Mouse (Mus musculus) left cerebral cortex, adult 18-20 months (tissue): ENCODE data around the gene Usf2. TPM values are rescaled to one million over a fixed set of nuclear protein-coding genes. Genes with fewer than 3 reads are reported as not detected.
"Not testable (repeated sequence)": the region's sequence is repeated elsewhere in the genome, so short reads cannot be mapped to it uniquely, and the experiment has no call there.

Experiments used
- DNase-seq, 2 experiments: peaks; one replicate each; pipeline ENCODE4 v3.0.0; 2021 to 2022; ENCODE audit warnings: low spot score in 2 of 2, mixed read lengths in 1 of 2
- total RNA-seq, 2 experiments: library from RNA; stranded (reverse); gene quantifications; 2 replicates each; pipeline ENCODE4 v1.2.3; 2021

Usf2 gene
- total RNA-seq, 2 experiments from 2014 or later = 123 to 124 TPM

- no peak for DNase-seq
Observed at GRCm38 (mm10) chr7:30958866-30959487, 2.4 kb upstream of the Usf2 start.

GRCm38 (mm10) chr7:30958109-30958865 lies 1.7 kb upstream of the Usf2 start:
- no peak for DNase-seq

GRCm38 (mm10) chr7:30957367-30957783 lies 772 bp upstream of the Usf2 start:
- DNase-seq = peak; percentile 90 to 92

GRCm38 (mm10) chr7:30956357-30956751 lies 249 bp downstream of the Usf2 start:
- DNase-seq = no peak

- peak; percentile 73 to 85 for DNase-seq
Observed at GRCm38 (mm10) chr7:30955584-30956356, 833 bp downstream of the Usf2 start.

- DNase-seq = no peak
Observed at GRCm38 (mm10) chr7:30954971-30955520, 1.6 kb downstream of the Usf2 start.

GRCm38 (mm10) chr7:30954036-30954435 lies 2.6 kb downstream of the Usf2 start:
- no peak for DNase-seq

- no peak for DNase-seq
Observed at GRCm38 (mm10) chr7:30953459-30953858, 3.1 kb downstream of the Usf2 start.

- DNase-seq = no peak
Observed at GRCm38 (mm10) chr7:30952441-30953265, 4.0 kb downstream of the Usf2 start.

GRCm38 (mm10) chr7:30949902-30950301 lies 6.7 kb downstream of the Usf2 start:
- DNase-seq = not testable (repeated sequence)

GRCm38 (mm10) chr7:30945876-30946275 lies 10.7 kb downstream of the Usf2 start:
- no peak for DNase-seq

GRCm38 (mm10) chr7:30945466-30945865 lies 11.1 kb downstream of the Usf2 start:
- not testable (repeated sequence) for DNase-seq

GRCm38 (mm10) chr7:30944706-30945105 lies 11.9 kb downstream of the Usf2 start:
- not testable (repeated sequence) for DNase-seq

- no peak for DNase-seq
Observed at GRCm38 (mm10) chr7:30943909-30944635, 12.5 kb downstream of the Usf2 start, which contains the start of gene Hamp. Gene Hamp (minus strand): TSS chr7:30944032.

- DNase-seq = not testable (repeated sequence)
Observed at GRCm38 (mm10) chr7:30942365-30942764, 14.2 kb downstream of the Usf2 start.

- DNase-seq = not testable (repeated sequence)
Observed at GRCm38 (mm10) chr7:30940070-30940469, 16.5 kb downstream of the Usf2 start.

- not testable (repeated sequence) for DNase-seq
Observed at GRCm38 (mm10) chr7:30935422-30936099, 21.0 kb downstream of the Usf2 start.

GRCm38 (mm10) chr7:30924581-30924980 lies 32.0 kb downstream of the Usf2 start, which contains the start of gene Hamp2:
Gene Hamp2 (minus strand): TSS chr7:30924681.
- DNase-seq = not testable (repeated sequence)

- DNase-seq = no peak
Observed at GRCm38 (mm10) chr7:30924071-30924470, 32.5 kb downstream of the Usf2 start.
